Mouse (Mus musculus) ES-Bruce4 (cell line): Measurements from ENCODE around the gene Med29.

Experiments used
- CTCF ChIP-seq: IDR thresholded peaks from one replicate; pipeline ENCODE4 v1.8.1; 2011; ENCODE audit warnings: low read depth, low read length
- POLR2A ChIP-seq: IDR thresholded peaks from one replicate; pipeline ENCODE4 v1.8.1; 2011; ENCODE audit warnings: low read length; ENCODE audit not compliant: insufficient read depth

DNA sequence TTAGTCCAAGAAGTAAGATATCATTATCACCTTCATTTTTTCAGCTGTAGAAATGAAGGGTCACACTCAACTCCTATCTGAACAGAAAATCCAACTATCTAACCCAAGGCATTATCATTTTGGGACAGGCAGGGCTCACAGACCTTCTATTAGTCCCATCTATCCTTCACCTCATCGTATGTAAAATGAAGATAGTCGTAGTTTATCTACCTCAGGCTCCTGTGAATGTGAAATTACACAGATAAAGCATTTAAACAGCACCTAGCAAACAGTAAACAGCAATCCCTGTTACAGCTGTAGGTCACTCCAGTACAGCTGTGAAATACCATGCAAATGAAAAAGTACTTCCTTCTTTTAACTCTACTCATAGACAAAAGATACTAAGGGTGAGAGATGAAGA lies 39.7 kb upstream of the Med29 start:
- TF ChIP-seq POLR2A, result no peak
- TF ChIP-seq CTCF, result no peak
